Mouse (Mus musculus): ENCODE measurements around the gene Wdr1. TPM values are rescaled to one million over a fixed set of nuclear protein-coding genes. Genes with fewer than 3 reads are reported as not detected.

Gene Wdr1
- total and polyA plus RNA-seq, 3 experiments, result 107 to 153 (median 121) TPM

GRCm38 (mm10) chr5:38479027-38479426 is 84.0 kb downstream of the Wdr1 start:
- ATAC-seq (ENCODE audit: extremely low read depth, insufficient number of reproducible peaks, low FRiP score, poor library complexity, severe bottlenecking), result peak; percentile 31
- Histone ChIP-seq H3K4me1 (ENCODE audit: insufficient read depth, low read depth, low read length) (peaks cover 67% of the 10 kb centered on the region), H3K9me3 (replicated peaks) (peaks cover 3% of the 10 kb centered on the region; the same call in 1 of the 2 replicates), H3K4me3 (ENCODE audit: low read depth, low read length) (peak overlapping the region; percentile 63; the same call in 1 of the 2 replicates), H3K36me3 (replicated peaks) (peaks cover 23% of the 10 kb centered on the region), H3K27me3 (ENCODE audit: insufficient read depth, low read length) (no peaks in the 10 kb centered on the region)
- TF ChIP-seq GATA2 (IDR thresholded peaks at IDR 0.05; ENCODE audit: borderline replicate concordance, low read depth, low read length) (no peak), TAL1 (conservative IDR thresholded peaks at IDR 0.05; ENCODE audit: low read depth, low read length) (no peak), POLR2AphosphoS5 (IDR thresholded peaks at IDR 0.05; ENCODE audit: insufficient replicate concordance, low read depth, low read length) (no peak), GATA1 (IDR thresholded peaks at IDR 0.05; ENCODE audit: borderline replicate concordance, low read length) (no peak), CTCF (IDR thresholded peaks at IDR 0.05; ENCODE audit: low read depth, low read length) (no peak)
- peak; percentile 34 for DNase-seq (ENCODE audit: low spot score)

GRCm38 (mm10) chr5:38477731-38478445 is 85.1 kb downstream of the Wdr1 start:
- TF ChIP-seq GATA1 (IDR thresholded peaks at IDR 0.05; ENCODE audit: borderline replicate concordance, low read length) (no peak), GATA2 (IDR thresholded peaks at IDR 0.05; ENCODE audit: borderline replicate concordance, low read depth, low read length) (no peak), CTCF (IDR thresholded peaks at IDR 0.05; ENCODE audit: low read depth, low read length) (no peak), POLR2AphosphoS5 (IDR thresholded peaks at IDR 0.05; ENCODE audit: insufficient replicate concordance, low read depth, low read length) (no peak), TAL1 (conservative IDR thresholded peaks at IDR 0.05; ENCODE audit: low read depth, low read length) (no peak)

GRCm38 (mm10) chr5:38476861-38477565 is 86.0 kb downstream of the Wdr1 start:
- H3K4me3 ChIP-seq (ENCODE audit: low read depth, low read length), result no peak overlapping the region; the same call in 1 of the 2 replicates
- H3K36me3 ChIP-seq (replicated peaks), result peaks cover 23% of the 10 kb centered on the region
- H3K27me3 ChIP-seq (ENCODE audit: insufficient read depth, low read length), result no peaks in the 10 kb centered on the region
- ATAC-seq (ENCODE audit: extremely low read depth, insufficient number of reproducible peaks, low FRiP score, poor library complexity, severe bottlenecking) (no peak), DNase-seq (ENCODE audit: low spot score) (no peak)
- H3K4me1 ChIP-seq (ENCODE audit: insufficient read depth, low read depth, low read length), result peaks cover 47% of the 10 kb centered on the region
- TF ChIP-seq GATA2 (IDR thresholded peaks at IDR 0.05; ENCODE audit: borderline replicate concordance, low read depth, low read length), result no peak
- peak; percentile 33; the same call in 1 of the 2 replicates for TF ChIP-seq CTCF (IDR thresholded peaks at IDR 0.05; ENCODE audit: low read depth, low read length)
- peaks cover 3% of the 10 kb centered on the region; the same call in 1 of the 2 replicates for H3K9me3 ChIP-seq (replicated peaks)

More at GRCm38 (mm10) chr5:38477731-38478445, 85.1 kb downstream of the Wdr1 start:
- Histone ChIP-seq H3K36me3 (replicated peaks) (peaks cover 23% of the 10 kb centered on the region), H3K4me1 (ENCODE audit: insufficient read depth, low read depth, low read length) (peaks cover 56% of the 10 kb centered on the region), H3K27me3 (ENCODE audit: insufficient read depth, low read length) (no peaks in the 10 kb centered on the region), H3K4me3 (ENCODE audit: low read depth, low read length) (peak overlapping the region; percentile 22; the same call in 1 of the 2 replicates), H3K9me3 (replicated peaks) (peaks cover 3% of the 10 kb centered on the region; the same call in 1 of the 2 replicates)
- DNase-seq (ENCODE audit: low spot score), result peak; percentile 54
- no peak for ATAC-seq (ENCODE audit: extremely low read depth, insufficient number of reproducible peaks, low FRiP score, poor library complexity, severe bottlenecking)

Other genes with a start within 250 kb of the Wdr1 start
- not detected in 2 replicates for gene Drd5, start 243.9 kb downstream of the Wdr1 start, total RNA-seq (2014; fragmentation: Nextera tagmentation)
- gene Drd5, start 243.9 kb downstream of the Wdr1 start, total RNA-seq (2017), result 0.05 TPM in 1 of 2 replicates, not detected in the other
- not detected in 2 replicates for gene Drd5, start 243.9 kb downstream of the Wdr1 start, polyA plus RNA-seq (2012)
- gene Slc2a9, start 60.1 kb downstream of the Wdr1 start, total RNA-seq (2014; fragmentation: Nextera tagmentation), result 3.5 and 3.7 TPM in 2 replicates
- gene Slc2a9, start 60.1 kb downstream of the Wdr1 start, total RNA-seq (2017), result 4.2 and 5.3 TPM in 2 replicates
- 0.15 and 0.50 TPM in 2 replicates for gene Slc2a9, start 60.1 kb downstream of the Wdr1 start, polyA plus RNA-seq (2012)
- gene Zfp518b, start 121.6 kb upstream of the Wdr1 start, total RNA-seq (2014; fragmentation: Nextera tagmentation), result not detected in 2 replicates
- gene Zfp518b, start 121.6 kb upstream of the Wdr1 start, total RNA-seq (2017), result 0.06 and 0.16 TPM in 2 replicates
- gene Zfp518b, start 121.6 kb upstream of the Wdr1 start, polyA plus RNA-seq (2012), result not detected in 2 replicates